Mouse (Mus musculus): ENCODE results near the gene St3gal4. TPM values are rescaled to one million over a fixed set of nuclear protein-coding genes. Genes with fewer than 3 reads are reported as not detected.
"Not testable (repeated sequence)": the region's sequence is repeated elsewhere in the genome, so short reads cannot be mapped to it uniquely, and the experiment has no call there.

St3gal4 gene
- total RNA-seq (2021): 10 to 100 TPM; 26.3 to 26.4 TPM

GRCm38 (mm10) chr9:35119168-35119567 is at the start of gene St3gal4:
Gene St3gal4 (minus strand): TSS chr9:35119268.
- intact Hi-C loops (cut with DNase I): loop anchor here (5.0 kb wide), 1 partner anchor 43 kb away; no protein-coding TSS in a partner anchor

GRCm38 (mm10) chr9:35166798-35167635 is 47.9 kb upstream of the St3gal4 start:
- no peak for DNase-seq (ENCODE audit: low spot score in 2 of 2)
- intact Hi-C loops (cut with DNase I): loop anchor here (2.0 to 10.0 kb wide), 3 partner anchors 136 to 1902 kb away; no protein-coding TSS in a partner anchor

More at GRCm38 (mm10) chr9:35119168-35119567, at the start of gene St3gal4:
- no peak for DNase-seq (ENCODE audit: low spot score in 2 of 2)

GRCm38 (mm10) chr9:35166144-35166797 is 47.2 kb upstream of the St3gal4 start:
- intact Hi-C loops (cut with DNase I): loop anchor here (2.0 to 10.0 kb wide), 3 partner anchors 135 to 1901 kb away; no protein-coding TSS in a partner anchor
- no peak for DNase-seq (ENCODE audit: low spot score in 2 of 2)

- intact Hi-C loops (cut with DNase I): loop anchor here (5.0 to 10.0 kb wide), 3 partner anchors 47 to 1900 kb away; partner anchors contain the start of gene St3gal4
Observed at GRCm38 (mm10) chr9:35164142-35164874, 45.2 kb upstream of the St3gal4 start.

GRCm38 (mm10) chr9:35163011-35163690 is 44.1 kb upstream of the St3gal4 start:
- DNase-seq (ENCODE audit: low spot score in 2 of 2): peak; percentile 24 to 30
- intact Hi-C loops (cut with DNase I): loop anchor here (5.0 to 10.0 kb wide), 3 partner anchors 46 to 1898 kb away; partner anchors contain the start of gene St3gal4

More at GRCm38 (mm10) chr9:35164142-35164874, 45.2 kb upstream of the St3gal4 start:
- DNase-seq (ENCODE audit: low spot score in 2 of 2): no peak

- intact Hi-C loops (cut with DNase I): loop anchor here (5.0 to 10.0 kb wide), 3 partner anchors 44 to 1897 kb away; partner anchors contain the start of gene St3gal4
- no peak for DNase-seq (ENCODE audit: low spot score in 2 of 2)
Observed at GRCm38 (mm10) chr9:35161721-35162120, 42.7 kb upstream of the St3gal4 start.

- no peak for DNase-seq (ENCODE audit: low spot score in 2 of 2)
- intact Hi-C loops (cut with DNase I): loop anchor here (5.0 to 10.0 kb wide), 3 partner anchors 43 to 1896 kb away; partner anchors contain the start of gene St3gal4
Observed at GRCm38 (mm10) chr9:35160662-35161061, 41.6 kb upstream of the St3gal4 start.

GRCm38 (mm10) chr9:35158477-35158876 is 39.4 kb upstream of the St3gal4 start:
- intact Hi-C loops (cut with DNase I): no loop called here
- no peak for DNase-seq (ENCODE audit: low spot score in 2 of 2)

GRCm38 (mm10) chr9:35156862-35157261 is 37.8 kb upstream of the St3gal4 start:
- intact Hi-C loops (cut with DNase I): no loop called here
- DNase-seq (ENCODE audit: low spot score in 2 of 2): no peak

- DNase-seq (ENCODE audit: low spot score in 2 of 2): peak in 1 of 2 experiments; percentile 46
- intact Hi-C loops (cut with DNase I): no loop called here
Observed at GRCm38 (mm10) chr9:35156002-35156710, 37.1 kb upstream of the St3gal4 start.

GRCm38 (mm10) chr9:35152923-35153322 is 33.9 kb upstream of the St3gal4 start:
- intact Hi-C loops (cut with DNase I): no loop called here
- no peak for DNase-seq (ENCODE audit: low spot score in 2 of 2)

- DNase-seq (ENCODE audit: low spot score in 2 of 2); intact Hi-C loops (cut with DNase I): not testable (repeated sequence)
Observed at GRCm38 (mm10) chr9:35148822-35149221, 29.8 kb upstream of the St3gal4 start.

- intact Hi-C loops (cut with DNase I): not testable (repeated sequence)
Observed at GRCm38 (mm10) chr9:35147261-35147660, 28.2 kb upstream of the St3gal4 start.

GRCm38 (mm10) chr9:35145829-35146228 is 26.8 kb upstream of the St3gal4 start:
- intact Hi-C loops (cut with DNase I): no loop called here
- no peak for DNase-seq (ENCODE audit: low spot score in 2 of 2)

More at GRCm38 (mm10) chr9:35147261-35147660, 28.2 kb upstream of the St3gal4 start:
- not testable (repeated sequence) for DNase-seq (ENCODE audit: low spot score in 2 of 2)

- DNase-seq (ENCODE audit: low spot score in 2 of 2): no peak
- intact Hi-C loops (cut with DNase I): no loop called here
Observed at GRCm38 (mm10) chr9:35145118-35145517, 26.1 kb upstream of the St3gal4 start.

GRCm38 (mm10) chr9:35142221-35142620 is 23.2 kb upstream of the St3gal4 start:
- intact Hi-C loops (cut with DNase I): no loop called here
- no peak for DNase-seq (ENCODE audit: low spot score in 2 of 2)

GRCm38 (mm10) chr9:35139231-35139744 is 20.2 kb upstream of the St3gal4 start:
- intact Hi-C loops (cut with DNase I): no loop called here

GRCm38 (mm10) chr9:35138029-35138428 is 19.0 kb upstream of the St3gal4 start:
- intact Hi-C loops (cut with DNase I): no loop called here
- DNase-seq (ENCODE audit: low spot score in 2 of 2): no peak

More at GRCm38 (mm10) chr9:35139231-35139744, 20.2 kb upstream of the St3gal4 start:
- no peak for DNase-seq (ENCODE audit: low spot score in 2 of 2)

All from left cerebral cortex, postnatal 36 days (tissue).